Mouse (Mus musculus): ENCODE measurements around the gene Mrrf. TPM values are rescaled to one million over a fixed set of nuclear protein-coding genes. Genes with fewer than 3 reads are reported as not detected.

The Mrrf gene
- polyA plus RNA-seq, 1 experiment from 2014 or later: 21.0 TPM

GRCm38 (mm10) chr2:36103069-36103554 lies 33.1 kb upstream of the Mrrf start:
- H3K36me3 ChIP-seq (ENCODE audit: control insufficient read depth, insufficient read depth, low read length): no peaks in the 10 kb centered on the region
- H3K4me3 ChIP-seq (ENCODE audit: low read depth, low read length): peak overlapping the region; percentile 45
- 3% methylated on average over 21 of the region's 21 CpGs for WGBS
- no peaks in the 10 kb centered on the region for H3K4me1 ChIP-seq (replicated peaks; ENCODE audit: control insufficient read depth, insufficient read depth)
- ATAC-seq (ENCODE audit: low FRiP score, low TSS enrichment) (no peak), DNase-seq (ENCODE audit: low spot score) (peak; percentile 27)
- TF ChIP-seq CTCF (IDR thresholded peaks at IDR 0.05; ENCODE audit: low read depth) (no peak), EP300 (optimal IDR thresholded peaks at IDR 0.05) (no peak)
- peak overlapping the region; percentile 65 for H3K4me2 ChIP-seq (replicated peaks; ENCODE audit: low read depth)
- no peaks in the 10 kb centered on the region for H3K9me3 ChIP-seq (ENCODE audit: control insufficient read depth, low read length)
- no peak overlapping the region for H3K27ac ChIP-seq (replicated peaks)
- H3K27me3 ChIP-seq (ENCODE audit: control insufficient read depth, insufficient read depth, low read length): peaks cover 28% of the 10 kb centered on the region; the same call in 1 of the 2 replicates
- no peak overlapping the region for H3K9ac ChIP-seq (ENCODE audit: low read length)

GRCm38 (mm10) chr2:36103555-36104367 lies 32.4 kb upstream of the Mrrf start:
- peak; percentile 18 for DNase-seq (ENCODE audit: low spot score)
- 4% methylated on average over 38 of the region's 38 CpGs for WGBS

GRCm38 (mm10) chr2:36104436-36104955 lies 31.7 kb upstream of the Mrrf start:
- under 1% methylated on average over 32 of the region's 32 CpGs for WGBS
- H3K27me3 ChIP-seq (ENCODE audit: control insufficient read depth, insufficient read depth, low read length): peaks cover 23% of the 10 kb centered on the region; the same call in 1 of the 2 replicates
- H3K4me2 ChIP-seq (replicated peaks; ENCODE audit: low read depth): peak overlapping the region; percentile 65
- no peaks in the 10 kb centered on the region for H3K36me3 ChIP-seq (ENCODE audit: control insufficient read depth, insufficient read depth, low read length)
- DNase-seq (ENCODE audit: low spot score) (no peak), ATAC-seq (ENCODE audit: low FRiP score, low TSS enrichment) (no peak)
- H3K4me3 ChIP-seq (ENCODE audit: low read depth, low read length): peak overlapping the region; percentile 45
- no peak overlapping the region for H3K27ac ChIP-seq (replicated peaks)
- no peaks in the 10 kb centered on the region for H3K4me1 ChIP-seq (replicated peaks; ENCODE audit: control insufficient read depth, insufficient read depth)
- no peak for TF ChIP-seq CTCF (IDR thresholded peaks at IDR 0.05; ENCODE audit: low read depth)
- TF ChIP-seq EP300 (optimal IDR thresholded peaks at IDR 0.05): no peak
- peak overlapping the region; percentile 41; the same call in 1 of the 2 replicates for H3K9ac ChIP-seq (ENCODE audit: low read length)
- H3K9me3 ChIP-seq (ENCODE audit: control insufficient read depth, low read length): no peaks in the 10 kb centered on the region

More at GRCm38 (mm10) chr2:36103555-36104367, 32.4 kb upstream of the Mrrf start:
- TF ChIP-seq EP300 (optimal IDR thresholded peaks at IDR 0.05): no peak
- no peak for TF ChIP-seq CTCF (IDR thresholded peaks at IDR 0.05; ENCODE audit: low read depth)
- Histone ChIP-seq H3K36me3 (ENCODE audit: control insufficient read depth, insufficient read depth, low read length) (no peaks in the 10 kb centered on the region), H3K4me1 (replicated peaks; ENCODE audit: control insufficient read depth, insufficient read depth) (no peaks in the 10 kb centered on the region), H3K27ac (replicated peaks) (no peak overlapping the region), H3K9me3 (ENCODE audit: control insufficient read depth, low read length) (no peaks in the 10 kb centered on the region), H3K4me3 (ENCODE audit: low read depth, low read length) (peak overlapping the region; percentile 45), H3K4me2 (replicated peaks; ENCODE audit: low read depth) (peak overlapping the region; percentile 65), H3K9ac (ENCODE audit: low read length) (no peak overlapping the region), H3K27me3 (ENCODE audit: control insufficient read depth, insufficient read depth, low read length) (peaks cover 27% of the 10 kb centered on the region; the same call in 1 of the 2 replicates)
- ATAC-seq (ENCODE audit: low FRiP score, low TSS enrichment): no peak

- under 1% methylated on average over 50 of the region's 58 CpGs for WGBS
- peaks cover 18% of the 10 kb centered on the region; the same call in 1 of the 2 replicates for H3K27me3 ChIP-seq (ENCODE audit: control insufficient read depth, insufficient read depth, low read length)
- no peaks in the 10 kb centered on the region for H3K36me3 ChIP-seq (ENCODE audit: control insufficient read depth, insufficient read depth, low read length)
- H3K9ac ChIP-seq (ENCODE audit: low read length): peak within 1 kb of the TSS; percentile 41; the same call in 1 of the 2 replicates
- ATAC-seq (ENCODE audit: low FRiP score, low TSS enrichment) (peak; percentile 34; the same call in 1 of the 2 replicates), DNase-seq (ENCODE audit: low spot score) (peak; percentile 22)
- H3K4me3 ChIP-seq (ENCODE audit: low read depth, low read length): peak within 1 kb of the TSS; percentile 45
- no peak within 1 kb of the TSS for H3K27ac ChIP-seq (replicated peaks)
- H3K9me3 ChIP-seq (ENCODE audit: control insufficient read depth, low read length): no peaks in the 10 kb centered on the region
- H3K4me1 ChIP-seq (replicated peaks; ENCODE audit: control insufficient read depth, insufficient read depth): no peaks in the 10 kb centered on the region
- TF ChIP-seq CTCF (IDR thresholded peaks at IDR 0.05; ENCODE audit: low read depth): no peak
- peak within 1 kb of the TSS; percentile 65 for H3K4me2 ChIP-seq (replicated peaks; ENCODE audit: low read depth)
Observed at GRCm38 (mm10) chr2:36104956-36105741, 31.0 kb upstream of the Mrrf start, which contains the start of gene Lhx6. Gene Lhx6 (minus strand): TSS chr2:36105408.

GRCm38 (mm10) chr2:36108615-36109014 lies 27.6 kb upstream of the Mrrf start:
- no peak for DNase-seq (ENCODE audit: low spot score)
- 7% methylated on average over 7 of the region's 7 CpGs for WGBS
- H3K27ac ChIP-seq (replicated peaks): no peak overlapping the region
- TF ChIP-seq CTCF (IDR thresholded peaks at IDR 0.05; ENCODE audit: low read depth) (no peak), EP300 (optimal IDR thresholded peaks at IDR 0.05) (no peak)
- H3K4me2 ChIP-seq (replicated peaks; ENCODE audit: low read depth): no peak overlapping the region
- H3K36me3 ChIP-seq (ENCODE audit: control insufficient read depth, insufficient read depth, low read length): no peaks in the 10 kb centered on the region
- no peak overlapping the region for H3K4me3 ChIP-seq (ENCODE audit: low read depth, low read length)
- H3K4me1 ChIP-seq (replicated peaks; ENCODE audit: control insufficient read depth, insufficient read depth): no peaks in the 10 kb centered on the region
- peaks cover 10% of the 10 kb centered on the region; the same call in 1 of the 2 replicates for H3K27me3 ChIP-seq (ENCODE audit: control insufficient read depth, insufficient read depth, low read length)
- no peak overlapping the region for H3K9ac ChIP-seq (ENCODE audit: low read length)
- no peaks in the 10 kb centered on the region for H3K9me3 ChIP-seq (ENCODE audit: control insufficient read depth, low read length)
- no peak for ATAC-seq (ENCODE audit: low FRiP score, low TSS enrichment)
